Mouse (Mus musculus): ENCODE data around the gene Eif1.
A peak's percentile ranks its signal among the peaks of the same experiment; 100 is the strongest.
"Not testable (repeated sequence)": the region's sequence is repeated elsewhere in the genome, so short reads cannot be mapped to it uniquely, and the experiment has no call there.

The Eif1 gene

GRCm38 (mm10) chr11:100355151-100355951 lies 35.7 kb downstream of the Eif1 start:
- peak; percentile 60 for DNase-seq

GRCm38 (mm10) chr11:100355972-100356818 lies 36.5 kb downstream of the Eif1 start, which contains the start of gene Hap1:
Gene Hap1, minus strand, starts transcription at chr11:100356128.
- DNase-seq: peak; percentile 73

- no peak for DNase-seq
Observed at GRCm38 (mm10) chr11:100356819-100357211, 37.1 kb downstream of the Eif1 start.

GRCm38 (mm10) chr11:100357408-100357807 lies 37.7 kb downstream of the Eif1 start:
- no peak for DNase-seq

- DNase-seq: no peak
Observed at GRCm38 (mm10) chr11:100360175-100360574, 40.5 kb downstream of the Eif1 start.

- not testable (repeated sequence) for DNase-seq
Observed at GRCm38 (mm10) chr11:100361059-100361458, 41.4 kb downstream of the Eif1 start.

GRCm38 (mm10) chr11:100362209-100362978 lies 42.7 kb downstream of the Eif1 start:
- DNase-seq: peak; percentile 77

- peak; percentile 58 for DNase-seq
Observed at GRCm38 (mm10) chr11:100362979-100363562, 43.4 kb downstream of the Eif1 start.

- DNase-seq: no peak
Observed at GRCm38 (mm10) chr11:100369145-100369544, 49.5 kb downstream of the Eif1 start.

GRCm38 (mm10) chr11:100369822-100370221 lies 50.1 kb downstream of the Eif1 start:
- no peak for DNase-seq
